Mouse (Mus musculus) heart, postnatal 25 days (tissue): ENCODE data around the gene Tenm2. TPM values are rescaled to one million over a fixed set of nuclear protein-coding genes. Genes with fewer than 3 reads are reported as not detected.

Experiments
- DNase-seq: peaks from one replicate; pipeline ENCODE4 v3.0.0; 2022; ENCODE audit warnings: low spot score
- intact Hi-C: fragments of 180-260 bp; cut with DNase I; formaldehyde crosslinking; loops from one replicate; pipeline ENCODE4 v1.15.1; 2025
- total RNA-seq, 2 experiments: library from RNA; stranded (reverse); gene quantifications; 2 replicates each; pipeline ENCODE4 v1.2.3; 2021

Tenm2 gene
- total RNA-seq, 2 experiments from 2014 or later, result 0.08 TPM

- intact Hi-C loops, result no loop called here
- DNase-seq, result no peak
Measured at GRCm38 (mm10) chr11:36171991-36172390, 1063.8 kb downstream of the Tenm2 start.

- DNase-seq, result no peak
- intact Hi-C loops, result no loop called here
Measured at GRCm38 (mm10) chr11:36171221-36171620, 1064.5 kb downstream of the Tenm2 start.

- intact Hi-C loops, result no loop called here
- DNase-seq, result no peak
Measured at GRCm38 (mm10) chr11:36169738-36170137, 1066.0 kb downstream of the Tenm2 start.

- intact Hi-C loops, result no loop called here
- DNase-seq, result no peak
Measured at GRCm38 (mm10) chr11:36168921-36169537, 1066.7 kb downstream of the Tenm2 start.

GRCm38 (mm10) chr11:36167766-36168318, 1067.9 kb downstream of the Tenm2 start:
- intact Hi-C loops, result no loop called here
- DNase-seq, result no peak

GRCm38 (mm10) chr11:36163580-36163979, 1072.2 kb downstream of the Tenm2 start:
- no peak for DNase-seq
- intact Hi-C loops, result no loop called here

GRCm38 (mm10) chr11:36161765-36162321, 1073.9 kb downstream of the Tenm2 start:
- no peak for DNase-seq
- intact Hi-C loops, result no loop called here

GRCm38 (mm10) chr11:36153450-36153849, 1082.3 kb downstream of the Tenm2 start:
- no peak for DNase-seq
- intact Hi-C loops, result no loop called here

GRCm38 (mm10) chr11:36153011-36153410, 1082.8 kb downstream of the Tenm2 start:
- DNase-seq, result no peak
- intact Hi-C loops, result no loop called here

GRCm38 (mm10) chr11:36152226-36152625, 1083.5 kb downstream of the Tenm2 start:
- intact Hi-C loops, result no loop called here
- DNase-seq, result no peak

GRCm38 (mm10) chr11:36149092-36149491, 1086.7 kb downstream of the Tenm2 start:
- intact Hi-C loops, result no loop called here

GRCm38 (mm10) chr11:36145057-36145456, 1090.7 kb downstream of the Tenm2 start:
- intact Hi-C loops, result no loop called here
- no peak for DNase-seq

More at GRCm38 (mm10) chr11:36149092-36149491, 1086.7 kb downstream of the Tenm2 start:
- no peak for DNase-seq

- intact Hi-C loops, result no loop called here
- DNase-seq, result no peak
Measured at GRCm38 (mm10) chr11:36140411-36140810, 1095.4 kb downstream of the Tenm2 start.

GRCm38 (mm10) chr11:36139521-36139920, 1096.2 kb downstream of the Tenm2 start:
- intact Hi-C loops, result no loop called here
- no peak for DNase-seq

GRCm38 (mm10) chr11:36137840-36138239, 1097.9 kb downstream of the Tenm2 start:
- intact Hi-C loops, result no loop called here
- no peak for DNase-seq

GRCm38 (mm10) chr11:36137276-36137675, 1098.5 kb downstream of the Tenm2 start:
- intact Hi-C loops, result no loop called here
- no peak for DNase-seq

- no peak for DNase-seq
- intact Hi-C loops, result no loop called here
Measured at GRCm38 (mm10) chr11:36134645-36135044, 1101.1 kb downstream of the Tenm2 start.

- intact Hi-C loops, result no loop called here
- DNase-seq, result no peak
Measured at GRCm38 (mm10) chr11:36123275-36123674, 1112.5 kb downstream of the Tenm2 start.

GRCm38 (mm10) chr11:36121410-36121929, 1114.3 kb downstream of the Tenm2 start:
- DNase-seq, result no peak
- intact Hi-C loops, result no loop called here

GRCm38 (mm10) chr11:36120591-36121409, 1115.0 kb downstream of the Tenm2 start:
- DNase-seq, result no peak
- intact Hi-C loops, result no loop called here

GRCm38 (mm10) chr11:36113326-36113725, 1122.4 kb downstream of the Tenm2 start:
- intact Hi-C loops, result no loop called here
- no peak for DNase-seq
